Mouse (Mus musculus): ENCODE results near the gene Gm4981.
A peak's percentile ranks its signal among the peaks of the same experiment; 100 is the strongest.
"Not testable (repeated sequence)": the region's sequence is repeated elsewhere in the genome, so short reads cannot be mapped to it uniquely, and the experiment has no call there.

The Gm4981 gene

DNA sequence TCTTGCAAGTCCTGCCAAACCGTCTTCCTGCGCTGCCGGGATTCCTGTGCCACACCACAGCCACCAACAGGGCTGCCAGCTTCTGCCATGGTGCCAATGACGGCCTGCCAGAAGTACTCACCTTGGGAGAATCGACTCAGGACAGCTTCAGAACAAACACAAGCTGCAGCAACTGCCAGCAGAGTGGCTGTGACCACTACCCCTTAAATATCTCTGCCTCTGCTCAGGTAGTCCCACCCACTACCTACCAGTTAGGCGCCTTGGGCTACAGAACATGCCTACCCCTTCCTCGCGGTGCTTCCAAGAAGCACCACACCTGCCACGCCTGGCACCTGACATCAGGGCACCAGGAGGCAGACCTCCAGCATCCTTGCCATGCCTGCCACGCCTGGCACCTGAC is at the start of gene Gm4981:
TSS of gene Gm4981 (minus strand) at position 89 of the 400 bp plus-strand sequence.
- DNase-seq: no peak

- no peak for DNase-seq
Measured at GRCm38 (mm10) chr10:58282238-58282637, 45.7 kb upstream of the Gm4981 start.

DNA sequence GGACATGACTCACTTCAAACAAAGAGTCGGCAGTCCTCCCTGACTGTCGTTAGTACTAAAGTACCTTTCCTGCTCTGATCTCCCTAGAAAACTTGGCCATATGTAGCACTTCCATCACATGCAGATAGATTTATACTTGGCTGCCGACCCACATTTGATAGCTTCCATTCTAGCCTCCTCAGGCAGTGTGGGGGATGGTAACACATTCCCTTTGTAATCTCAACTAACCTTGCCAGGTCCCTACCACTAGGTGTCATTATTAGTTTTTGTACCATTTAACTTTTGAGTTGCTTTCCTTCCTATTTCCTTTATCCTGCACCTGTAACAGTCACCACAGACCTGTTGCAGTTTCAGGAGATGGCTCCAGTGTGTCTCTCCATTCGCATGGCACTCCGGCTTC is 22.0 kb upstream of the Gm4981 start:
- no peak for DNase-seq

DNA sequence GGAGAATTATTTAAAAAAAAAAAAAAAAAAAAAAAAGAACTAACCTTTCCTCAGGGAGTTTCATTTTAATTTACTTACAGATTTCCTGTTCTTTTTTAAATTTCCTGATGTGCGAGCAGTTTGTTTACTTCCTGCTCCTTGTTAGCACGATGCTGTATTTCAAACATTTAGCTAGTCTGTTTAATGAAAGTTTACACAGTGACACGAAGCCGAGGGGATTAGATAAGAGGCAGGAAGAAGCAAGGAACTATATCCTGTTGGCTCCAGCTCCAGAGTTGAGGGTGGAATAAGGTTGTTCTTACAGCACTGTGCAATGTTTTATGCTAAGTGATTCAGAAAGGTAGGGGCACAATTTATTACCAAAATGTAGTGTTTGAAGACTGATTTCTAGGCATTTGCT is 19.5 kb upstream of the Gm4981 start:
- no peak for DNase-seq

- peak; percentile 95 to 97 for DNase-seq
Measured at GRCm38 (mm10) chr10:58255213-58255892, 18.9 kb upstream of the Gm4981 start, which contains the start of gene Gcc2. TSS of gene Gcc2 (plus strand) at chr10:58255497.

GRCm38 (mm10) chr10:58254635-58255175 is 18.2 kb upstream of the Gm4981 start:
- DNase-seq: no peak

GRCm38 (mm10) chr10:58249535-58249934 is 13.0 kb upstream of the Gm4981 start:
- no peak for DNase-seq

- peak; percentile 47 to 53 for DNase-seq
Measured at GRCm38 (mm10) chr10:58238984-58239740, 2.7 kb upstream of the Gm4981 start.

DNA sequence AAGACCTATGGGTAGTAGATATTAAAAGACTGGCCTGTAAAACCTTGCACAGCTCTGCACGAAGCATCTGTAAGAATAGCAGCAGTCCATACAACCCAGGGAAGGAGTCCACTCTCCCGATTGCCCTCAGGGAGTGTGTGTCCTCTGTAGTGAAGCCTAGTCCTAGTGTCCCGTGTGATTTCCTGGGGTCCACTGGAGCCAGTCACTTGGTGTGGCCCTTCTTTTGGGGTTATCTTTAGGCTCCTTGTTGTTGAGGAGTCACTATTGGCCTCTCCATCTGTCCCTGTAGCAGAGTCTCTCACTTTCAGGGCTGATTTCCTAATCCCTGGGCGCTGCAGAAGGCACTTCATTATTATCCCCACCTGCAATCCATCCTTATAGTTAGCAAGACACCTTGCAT is 1.5 kb downstream of the Gm4981 start:
- DNase-seq: not testable (repeated sequence)

DNA sequence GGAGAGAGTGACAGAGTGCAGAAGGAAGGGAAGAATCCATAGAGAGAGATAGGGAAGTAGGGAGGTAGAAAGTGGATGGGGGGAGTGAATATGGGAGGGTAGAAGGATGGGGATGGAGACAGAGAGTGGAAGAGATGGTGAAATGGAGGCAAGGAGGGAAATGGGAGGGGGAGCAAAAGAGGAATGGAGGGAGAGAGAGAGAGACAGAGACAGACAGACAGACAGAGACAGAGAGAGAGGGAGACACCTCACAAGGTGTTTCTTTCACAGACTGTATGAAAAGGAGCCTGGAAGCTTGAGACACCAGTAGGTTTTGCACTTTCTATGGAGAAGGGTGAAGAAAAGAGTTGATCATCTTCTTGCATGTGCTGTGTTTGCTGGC is 2.8 kb downstream of the Gm4981 start:
- DNase-seq: not testable (repeated sequence)

- not testable (repeated sequence) for DNase-seq
Measured at GRCm38 (mm10) chr10:58233054-58233739, 3.3 kb downstream of the Gm4981 start.

- DNase-seq: not testable (repeated sequence)
Measured at GRCm38 (mm10) chr10:58232641-58232969, 3.9 kb downstream of the Gm4981 start, which contains the start of gene Duxf3. TSS of gene Duxf3 (minus strand) at chr10:58232675.

DNA sequence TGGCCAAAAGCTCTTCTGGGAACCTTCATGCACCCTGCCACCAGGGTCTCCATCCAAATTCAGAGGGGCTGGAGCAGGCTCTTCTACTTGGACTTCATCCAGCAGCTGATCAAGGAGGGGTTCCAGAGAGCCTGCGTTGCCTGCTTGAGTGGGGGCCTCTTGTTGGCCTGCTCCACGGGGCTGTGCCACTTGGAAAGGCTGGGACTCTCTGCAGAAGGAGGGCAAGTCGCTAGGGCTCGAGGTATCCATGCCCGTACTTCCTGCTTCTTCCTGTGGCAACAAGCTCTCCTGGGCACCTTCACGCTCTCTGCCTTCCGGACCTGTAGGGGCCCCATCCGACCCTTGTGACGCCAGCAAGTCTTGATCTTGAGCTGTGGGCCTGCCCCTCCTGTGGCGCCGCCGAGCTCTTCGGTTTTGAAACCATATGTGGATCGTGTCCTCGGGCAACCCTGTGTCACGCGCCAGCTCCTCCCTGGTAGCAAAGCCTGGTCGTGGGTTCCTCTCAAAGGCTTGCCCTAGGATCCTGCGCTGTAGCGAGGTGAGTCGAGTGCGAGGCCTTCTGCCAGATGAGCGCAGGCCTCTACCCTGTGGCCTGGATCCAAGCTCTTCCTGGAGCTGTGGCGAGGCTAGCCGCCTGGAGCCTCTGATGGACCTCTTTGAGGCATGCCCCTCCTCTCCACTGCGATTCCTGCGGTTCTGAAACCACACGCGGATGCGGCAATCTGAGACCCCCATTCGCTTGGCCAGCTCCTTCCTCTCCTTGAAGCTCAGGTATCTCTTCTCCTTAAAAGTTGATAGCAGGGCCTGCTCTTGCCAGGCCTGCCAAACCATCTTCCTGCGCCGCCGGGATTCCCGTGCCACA is 4.5 kb downstream of the Gm4981 start:
- peak; percentile 63 to 71 for DNase-seq

- peak; percentile 20 to 34 for DNase-seq
Measured at GRCm38 (mm10) chr10:58231088-58231487, 5.4 kb downstream of the Gm4981 start.

DNA sequence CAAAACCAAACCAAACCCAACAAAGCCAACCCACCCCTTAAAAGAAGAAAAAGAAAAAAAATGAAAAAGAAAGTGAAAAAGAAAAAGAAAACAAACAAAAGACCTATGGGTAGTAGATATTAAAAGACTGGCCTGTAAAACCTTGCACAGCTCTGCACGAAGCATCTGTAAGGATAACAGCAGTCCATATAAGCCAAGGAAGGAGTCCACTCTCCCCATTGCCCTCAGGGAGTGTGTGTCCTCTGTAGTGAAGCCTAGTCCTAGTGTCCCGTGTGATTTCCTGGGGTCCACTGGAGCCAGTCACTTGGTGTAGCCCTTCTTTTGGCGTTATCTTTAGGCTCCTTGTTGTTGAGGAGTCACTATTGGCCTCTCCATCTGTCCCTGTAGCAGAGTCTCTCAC is 6.5 kb downstream of the Gm4981 start:
- not testable (repeated sequence) for DNase-seq

DNA sequence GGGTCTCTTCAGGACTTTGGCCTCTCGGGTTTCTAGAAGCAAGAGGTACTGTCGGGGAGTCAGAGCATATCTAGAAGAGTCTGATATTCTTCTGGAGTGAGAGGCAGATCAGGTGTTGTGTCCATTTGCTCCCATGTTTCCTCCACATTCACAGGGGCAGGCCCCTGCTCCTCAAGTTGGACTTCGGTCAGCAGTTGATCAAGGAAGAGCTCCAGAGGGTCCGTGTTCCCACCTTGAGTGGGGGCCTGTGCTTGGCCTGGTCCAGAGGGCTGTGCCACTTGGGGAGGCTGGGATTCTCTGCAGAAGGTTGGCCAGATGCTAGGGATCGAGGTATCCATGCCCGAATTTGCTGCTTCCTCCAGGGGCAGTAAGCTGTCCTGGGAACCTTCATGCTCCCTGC is 8.7 kb downstream of the Gm4981 start:
- DNase-seq: not testable (repeated sequence)

DNA sequence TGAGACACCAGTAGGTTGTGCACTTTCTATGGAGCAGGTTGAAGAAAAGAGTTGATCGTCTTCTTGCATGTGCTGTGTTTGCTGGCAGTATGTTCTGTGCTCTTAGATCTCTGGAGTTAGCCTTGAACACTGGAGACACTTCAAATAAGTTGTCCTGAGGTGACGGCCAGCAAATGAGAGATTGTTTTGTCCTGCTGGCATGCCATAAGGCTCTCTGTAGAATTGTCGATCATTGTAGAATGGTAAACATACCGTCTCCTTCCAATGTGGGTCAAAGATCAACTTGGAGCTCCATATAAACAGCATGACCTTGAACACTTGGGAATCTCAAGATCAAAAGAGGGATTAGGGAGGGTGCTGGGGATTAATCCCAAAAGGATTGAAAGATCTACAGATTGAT is 10.1 kb downstream of the Gm4981 start:
- DNase-seq: not testable (repeated sequence)

DNA sequence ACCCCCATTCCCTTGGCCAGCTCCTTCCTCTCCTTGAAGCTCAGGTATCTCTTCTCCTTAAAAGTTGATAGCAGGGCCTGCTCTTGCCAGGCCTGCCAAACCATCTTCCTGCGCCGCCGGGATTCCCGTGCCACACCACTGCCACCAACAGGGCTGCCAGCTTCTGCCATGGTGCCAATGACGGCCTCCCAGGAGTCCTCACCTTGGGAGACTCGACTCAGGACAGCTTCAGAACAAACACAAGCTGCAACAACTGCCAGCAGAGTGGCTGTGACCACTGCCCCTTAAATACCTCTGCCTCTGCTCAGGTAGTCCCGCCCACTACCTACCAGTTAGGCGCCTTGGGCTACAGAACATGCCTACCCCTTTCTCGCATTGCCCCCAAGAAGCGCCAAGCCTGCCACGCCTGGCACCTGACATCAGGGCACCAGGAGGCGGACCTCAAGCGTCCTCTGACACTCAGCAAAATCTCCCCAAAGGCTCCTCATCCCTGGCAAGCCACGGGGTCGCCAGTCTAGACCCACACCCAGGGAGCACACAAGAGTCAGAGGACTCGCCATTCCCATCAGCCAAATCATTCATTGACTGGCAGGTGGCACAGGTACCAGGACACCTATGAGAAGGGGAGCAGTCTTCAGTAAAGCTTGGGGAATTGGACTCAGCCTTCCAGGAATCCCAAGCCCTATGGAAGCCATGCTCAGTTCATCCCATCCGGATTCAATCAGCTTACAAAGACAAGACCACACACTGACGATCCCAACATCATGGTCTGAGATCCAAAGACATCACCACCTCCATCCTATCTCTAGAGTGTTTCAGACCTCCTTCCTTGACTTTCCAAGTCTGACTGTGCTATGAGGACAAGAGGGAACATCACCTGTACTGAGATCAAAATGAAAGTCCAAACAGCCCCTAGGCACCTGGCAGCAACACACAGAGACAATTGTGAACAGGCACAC is 11.4 kb downstream of the Gm4981 start, which contains the start of gene AW822073:
TSS of gene AW822073 (minus strand) at position 104 of the 959 bp plus-strand sequence.
- DNase-seq: peak; percentile 37 to 45

DNA sequence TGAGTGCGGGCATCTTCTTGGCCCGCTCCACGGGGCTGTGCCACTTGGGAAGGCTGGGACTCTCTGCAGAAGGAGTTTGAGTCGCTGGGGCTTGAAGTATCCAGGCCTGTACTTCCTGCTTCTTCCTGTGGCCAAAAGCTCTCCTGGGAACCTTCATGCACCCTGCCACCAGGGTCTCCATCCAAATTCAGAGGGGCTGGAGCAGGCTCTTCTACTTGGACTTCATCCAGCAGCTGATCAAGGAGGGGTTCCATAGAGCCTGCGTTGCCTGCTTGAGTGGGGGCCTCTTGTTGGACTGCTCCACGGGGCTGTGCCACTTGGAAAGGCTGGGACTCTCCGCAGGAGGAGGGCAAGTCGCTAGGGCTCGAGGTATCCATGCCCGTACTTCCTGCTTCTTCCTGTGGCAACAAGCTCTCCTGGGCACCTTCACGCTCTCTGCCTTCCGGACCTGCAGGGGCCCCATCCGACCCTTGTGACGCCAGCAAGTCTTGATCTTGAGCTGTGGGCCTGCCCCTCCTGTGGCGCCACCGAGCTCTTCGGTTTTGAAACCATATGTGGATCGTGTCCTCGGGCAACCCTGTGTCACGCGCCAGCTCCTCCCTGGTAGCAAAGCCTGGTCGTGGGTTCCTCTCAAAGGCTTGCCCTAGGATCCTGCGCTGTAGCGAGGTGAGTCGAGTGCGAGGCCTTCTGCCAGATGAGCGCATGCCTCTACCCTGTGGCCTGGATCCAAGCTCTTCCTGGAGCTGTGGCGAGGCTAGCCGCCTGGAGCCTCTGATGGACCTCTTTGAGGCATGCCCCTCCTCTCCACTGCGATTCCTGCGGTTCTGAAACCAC is 12.3 kb downstream of the Gm4981 start:
- DNase-seq: peak; percentile 67 to 70

GRCm38 (mm10) chr10:58223161-58223560 is 13.3 kb downstream of the Gm4981 start:
- DNase-seq: not testable (repeated sequence)

Measured in kidney, postnatal 4 days (tissue).